Mouse (Mus musculus) MEL (cell line): ENCODE measurements at regions not wholly inside any gene's neighbourhood (a gene's known extent, or its start where the extent isn't known, plus 50 kb on each side); places are given as distances from the start of the nearest gene placed in this dataset.

Experiments
- CHD2 ChIP-seq: IDR thresholded peaks from 2 replicates; pipeline ENCODE4 v1.6.1; 2011; ENCODE audit warnings: low read length, improper control_type of control experiment
- CTCF ChIP-seq, 3 experiments: IDR thresholded peaks in 2 of 3; conservative IDR thresholded peaks in 1 of 3; 2 replicates each; pipeline ENCODE4 v1.5.1; 2011 to 2012; ENCODE audit warnings: low read length in 3 of 3, low read depth in 2 of 3, mild to moderate bottlenecking in 2 of 3, improper control_type of control experiment in 1 of 3, inconsistent platforms in 1 of 3, mixed read lengths in 1 of 3, moderate library complexity in 1 of 3; ENCODE audit not compliant: control insufficient read depth in 1 of 3, insufficient read depth in 1 of 3, poor library complexity in 1 of 3, severe bottlenecking in 1 of 3
- EP300 ChIP-seq, 2 experiments: IDR thresholded peaks; 2 replicates each; pipeline ENCODE4 v1.6.1; 2011; ENCODE audit warnings: improper control_type of control experiment in 2 of 2, low read length in 2 of 2, low read depth in 1 of 2, mild to moderate bottlenecking in 1 of 2
- ETS1 ChIP-seq: IDR thresholded peaks from 2 replicates; pipeline ENCODE4 v1.6.1; 2012; ENCODE audit warnings: low read depth, mild to moderate bottlenecking, inconsistent platforms, low read length, improper control_type of control experiment, moderate library complexity
- GATA1 ChIP-seq: IDR thresholded peaks from 2 replicates; pipeline ENCODE4 v1.6.1; 2011; ENCODE audit warnings: low read depth, low read length, improper control_type of control experiment
- KAT2A ChIP-seq: conservative IDR thresholded peaks from 2 replicates; pipeline ENCODE4 v1.6.1; 2012; ENCODE audit warnings: low read depth, low read length, improper control_type of control experiment, inconsistent platforms
- MAZ ChIP-seq: IDR thresholded peaks from 2 replicates; pipeline ENCODE4 v1.6.1; 2012; ENCODE audit warnings: low read depth, mild to moderate bottlenecking, inconsistent platforms, low read length, improper control_type of control experiment
- MEF2A ChIP-seq: IDR thresholded peaks from 2 replicates; pipeline ENCODE4 v1.6.1; 2014; ENCODE audit warnings: low read depth, mild to moderate bottlenecking, inconsistent platforms, low read length, improper control_type of control experiment; ENCODE audit not compliant: poor library complexity, insufficient replicate concordance, severe bottlenecking; ENCODE audit errors: extremely low read depth
- POLR2A ChIP-seq, 2 experiments: IDR thresholded peaks; 2 replicates each; pipeline ENCODE4 v1.6.1; 2011 to 2012; ENCODE audit warnings: low read length in 2 of 2, mild to moderate bottlenecking in 2 of 2, control low read depth in 1 of 2, improper control_type of control experiment in 1 of 2, low read depth in 1 of 2, moderate library complexity in 1 of 2; ENCODE audit not compliant: control insufficient read depth in 1 of 2, insufficient read depth in 1 of 2, poor library complexity in 1 of 2
- POLR2AphosphoS2 ChIP-seq: IDR thresholded peaks from 2 replicates; pipeline ENCODE4 v1.6.1; 2011; ENCODE audit warnings: low read length, improper control_type of control experiment
- RCOR1 ChIP-seq: IDR thresholded peaks from 2 replicates; pipeline ENCODE4 v1.6.1; 2012; ENCODE audit warnings: low read depth, mild to moderate bottlenecking, inconsistent platforms, low read length, improper control_type of control experiment
- SIN3A ChIP-seq: IDR thresholded peaks from 2 replicates; pipeline ENCODE4 v1.6.1; 2012; ENCODE audit warnings: low read length, improper control_type of control experiment, inconsistent platforms

DNA sequence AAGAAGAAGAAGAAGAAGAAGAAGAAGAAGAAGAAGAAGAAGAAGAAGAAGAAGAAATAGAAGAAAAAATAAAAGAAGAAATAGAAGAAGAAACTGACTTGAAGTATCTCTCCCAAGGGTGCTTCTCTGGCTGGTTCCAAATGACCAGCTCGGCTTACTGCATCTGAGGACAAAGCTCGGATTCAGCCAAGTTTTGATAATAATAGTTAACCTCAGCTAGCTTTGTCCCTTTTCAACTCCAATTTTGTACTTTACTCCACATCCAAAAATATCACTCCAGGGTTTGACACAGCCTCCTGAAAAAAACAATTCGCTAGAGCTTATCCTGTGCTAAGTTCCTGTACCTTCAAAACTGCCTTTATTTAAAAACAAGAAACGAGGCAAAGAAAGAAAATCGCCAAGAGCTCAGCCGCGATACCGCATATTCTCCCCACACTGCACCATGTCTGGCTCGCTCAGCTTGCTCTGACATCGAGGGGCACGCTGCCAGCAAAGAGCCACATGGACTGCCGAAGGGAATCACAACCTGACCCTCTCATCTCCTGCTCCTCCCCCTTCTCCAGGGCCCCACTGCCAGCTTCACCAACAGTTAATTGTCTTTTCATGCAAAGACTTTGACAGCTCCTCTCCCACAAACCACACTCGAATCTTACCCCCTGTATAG, 638.8 kb downstream of the 1700064H15Rik start:
- TF ChIP-seq KAT2A (no peak), ETS1 (no peak), MAZ (no peak), CTCF (IDR thresholded peaks at IDR 0.05 in 2 of 3, conservative IDR thresholded peaks at IDR 0.05 in 1 of 3; ENCODE audit: control insufficient read depth in 1 of 3, insufficient read depth in 1 of 3, low read depth in 2 of 3, low read length in 3 of 3, poor library complexity in 1 of 3, severe bottlenecking in 1 of 3) (no peak), POLR2A (IDR thresholded peaks at IDR 0.05; ENCODE audit: control insufficient read depth in 1 of 2, insufficient read depth in 1 of 2, low read depth in 1 of 2, low read length in 2 of 2, poor library complexity in 1 of 2) (no peak), SIN3A (no peak), EP300 (IDR thresholded peaks at IDR 0.05; ENCODE audit: low read depth in 1 of 2, low read length in 2 of 2) (no peak), POLR2AphosphoS2 (no peak), RCOR1 (no peak), GATA1 (no peak), MEF2A (no peak), CHD2 (no peak)
